Mouse (Mus musculus) cortical plate, adult 2 months (tissue): ENCODE results near the gene Apbb2.

Experiments used
- CTCF ChIP-seq: fragments of 200-500 bp; IDR thresholded peaks from 2 replicates; pipeline ENCODE4 v1.5.1; 2011; ENCODE audit warnings: mild to moderate bottlenecking, control low read depth, low read length; ENCODE audit not compliant: insufficient read depth; ENCODE audit errors: extremely low read depth
- POLR2A ChIP-seq: fragments of 200-500 bp; IDR thresholded peaks from 2 replicates; pipeline ENCODE4 v1.6.1; 2011; ENCODE audit warnings: mild to moderate bottlenecking, low read length, control low read depth; ENCODE audit not compliant: insufficient read depth; ENCODE audit errors: extremely low read depth

- TF ChIP-seq CTCF, result no peak
- no peak for TF ChIP-seq POLR2A
Observed at GRCm38 (mm10) chr5:66505578-66505977, 113.0 kb downstream of the Apbb2 start.
